Mouse (Mus musculus) gastrocnemius, postnatal 25 days (tissue): ENCODE measurements around the gene Trim38. TPM values are rescaled to one million over a fixed set of nuclear protein-coding genes. Genes with fewer than 3 reads are reported as not detected.
A peak's percentile ranks its signal among the peaks of the same experiment; 100 is the strongest.
"Not testable (repeated sequence)": the region's sequence is repeated elsewhere in the genome, so short reads cannot be mapped to it uniquely, and the experiment has no call there.

ENCODE experiments used
- DNase-seq: peaks from one replicate; pipeline ENCODE4 v3.0.0; 2022
- long read RNA-seq, 2 experiments: library from polyadenylated mRNA; stranded (forward); transcript quantifications; one replicate each; pipeline ENCODE4 v2.0.0; 2021
- total RNA-seq, 2 experiments: library from RNA; stranded (reverse); gene quantifications; 1 replicate in 1 of 2; 2 replicates in 1 of 2; pipeline ENCODE4 v1.2.3; 2021

The Trim38 gene
- not detected for total RNA-seq
- long read RNA-seq, experiment 1 = 0 reads
- long read RNA-seq, experiment 2 = 0 reads

DNA sequence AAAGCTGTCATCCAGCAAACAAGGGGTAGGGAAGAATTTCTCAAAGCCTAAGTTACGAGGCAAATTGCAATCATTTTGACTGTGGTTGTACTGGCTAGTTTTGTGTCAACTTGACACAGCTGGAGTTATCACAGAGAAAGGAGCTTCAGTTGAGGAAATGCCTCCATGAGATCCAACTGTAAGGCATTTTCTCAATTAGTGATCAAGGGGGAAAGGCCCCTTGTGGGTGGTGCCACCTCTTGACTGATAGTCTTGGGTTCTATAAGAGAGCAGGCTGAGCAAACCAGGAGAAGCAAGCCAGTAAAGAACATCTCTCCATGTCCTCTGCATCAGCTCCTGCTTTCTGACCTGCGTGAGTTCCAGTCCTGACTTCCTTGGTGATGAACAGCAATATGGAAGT, at the start of gene Trim38:
TSS of gene Trim38 (plus strand) at position 301 of the 400 bp plus-strand sequence.
- DNase-seq = not testable (repeated sequence)

GRCm38 (mm10) chr13:23724239-23724638, 45.5 kb upstream of the Trim38 start:
- DNase-seq = no peak

DNA sequence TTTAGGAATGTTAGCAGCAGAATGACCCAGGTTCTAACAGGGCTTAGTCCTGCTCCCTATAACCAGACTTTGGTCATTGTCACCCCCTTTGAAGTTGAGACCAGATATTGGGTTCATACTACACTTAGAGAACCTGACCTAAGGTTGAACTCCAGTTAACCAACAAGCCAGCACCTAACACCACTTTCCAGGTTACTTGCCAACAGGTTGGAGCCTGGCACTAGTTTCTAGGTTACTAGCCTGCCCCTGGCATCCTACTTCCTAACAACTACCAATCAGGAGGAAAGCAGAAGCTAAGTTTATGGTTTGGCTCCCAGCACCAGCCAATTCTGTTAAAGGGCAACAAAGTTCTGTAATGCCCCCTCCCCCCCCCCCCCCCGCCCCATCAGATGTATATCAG, 44.5 kb upstream of the Trim38 start:
- no peak for DNase-seq

DNA sequence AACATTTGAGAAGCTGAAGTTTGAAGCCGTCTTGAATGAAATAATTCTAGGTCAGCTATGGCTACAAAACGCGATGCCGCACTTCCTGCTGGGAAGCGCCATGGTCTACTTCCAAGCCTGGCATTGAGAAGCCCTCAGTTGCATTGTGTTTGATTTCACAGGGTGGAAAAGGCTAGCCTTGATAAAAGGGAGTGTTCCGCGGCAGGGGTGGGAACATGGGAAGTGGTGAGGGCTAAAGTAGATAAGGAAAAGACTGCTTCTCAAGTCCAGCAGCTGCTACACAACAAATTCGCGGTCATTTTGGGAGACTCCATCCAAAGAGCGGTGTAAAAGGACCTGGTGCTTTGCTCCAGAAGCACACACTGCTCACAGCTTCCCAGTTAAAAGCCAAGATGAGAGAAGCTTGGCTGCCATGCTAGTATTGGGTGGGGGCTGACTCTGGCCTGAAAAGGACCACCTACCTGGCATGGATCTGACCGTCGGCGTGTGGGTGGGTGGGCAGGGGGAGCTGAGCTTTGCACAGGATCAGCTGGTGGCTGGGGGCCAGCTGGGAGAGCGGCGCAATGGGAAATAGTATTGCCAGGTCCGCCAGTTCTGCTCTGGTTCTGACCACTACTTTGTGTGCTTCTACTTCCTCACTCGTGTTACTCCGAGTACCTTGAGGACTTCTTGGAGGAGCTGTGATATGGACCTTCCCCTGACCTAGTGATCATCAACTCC, 41.1 kb upstream of the Trim38 start:
- no peak for DNase-seq

GRCm38 (mm10) chr13:23729192-23729525, 40.6 kb upstream of the Trim38 start:
- no peak for DNase-seq

GRCm38 (mm10) chr13:23729706-23730105, 40.0 kb upstream of the Trim38 start:
- no peak for DNase-seq

DNA sequence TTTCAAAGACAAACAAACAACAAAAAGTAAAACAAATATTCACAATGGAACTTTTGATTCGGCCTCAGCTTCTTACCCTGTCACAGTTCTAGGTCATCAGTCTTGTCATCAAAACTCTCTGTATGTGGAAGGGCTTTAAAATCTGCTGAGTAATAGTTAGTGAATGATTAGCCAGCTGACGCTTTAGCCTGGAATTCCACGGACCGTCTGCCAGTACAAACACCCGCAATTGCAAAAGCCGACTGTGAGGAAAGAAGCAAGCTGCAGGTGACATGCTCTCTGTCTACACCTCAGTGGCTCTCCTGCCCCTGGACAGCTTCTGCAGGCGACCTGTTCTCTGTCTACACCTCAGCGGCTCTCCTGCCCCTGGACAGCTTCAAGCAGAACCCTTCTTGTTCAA, 39.2 kb upstream of the Trim38 start:
- DNase-seq = no peak

GRCm38 (mm10) chr13:23732156-23732804, 37.4 kb upstream of the Trim38 start:
- DNase-seq = no peak

GRCm38 (mm10) chr13:23737091-23737490, 32.6 kb upstream of the Trim38 start:
- no peak for DNase-seq

- no peak for DNase-seq
These were observed 31.7 kb upstream of the Trim38 start for GRCm38 (mm10) chr13:23738041-23738440.

- peak; percentile 89 for DNase-seq
These were observed 31.0 kb upstream of the Trim38 start, which contains the start of gene Hist1h1c for GRCm38 (mm10) chr13:23738677-23739068. Gene Hist1h1c (plus strand): TSS chr13:23738808.

DNA sequence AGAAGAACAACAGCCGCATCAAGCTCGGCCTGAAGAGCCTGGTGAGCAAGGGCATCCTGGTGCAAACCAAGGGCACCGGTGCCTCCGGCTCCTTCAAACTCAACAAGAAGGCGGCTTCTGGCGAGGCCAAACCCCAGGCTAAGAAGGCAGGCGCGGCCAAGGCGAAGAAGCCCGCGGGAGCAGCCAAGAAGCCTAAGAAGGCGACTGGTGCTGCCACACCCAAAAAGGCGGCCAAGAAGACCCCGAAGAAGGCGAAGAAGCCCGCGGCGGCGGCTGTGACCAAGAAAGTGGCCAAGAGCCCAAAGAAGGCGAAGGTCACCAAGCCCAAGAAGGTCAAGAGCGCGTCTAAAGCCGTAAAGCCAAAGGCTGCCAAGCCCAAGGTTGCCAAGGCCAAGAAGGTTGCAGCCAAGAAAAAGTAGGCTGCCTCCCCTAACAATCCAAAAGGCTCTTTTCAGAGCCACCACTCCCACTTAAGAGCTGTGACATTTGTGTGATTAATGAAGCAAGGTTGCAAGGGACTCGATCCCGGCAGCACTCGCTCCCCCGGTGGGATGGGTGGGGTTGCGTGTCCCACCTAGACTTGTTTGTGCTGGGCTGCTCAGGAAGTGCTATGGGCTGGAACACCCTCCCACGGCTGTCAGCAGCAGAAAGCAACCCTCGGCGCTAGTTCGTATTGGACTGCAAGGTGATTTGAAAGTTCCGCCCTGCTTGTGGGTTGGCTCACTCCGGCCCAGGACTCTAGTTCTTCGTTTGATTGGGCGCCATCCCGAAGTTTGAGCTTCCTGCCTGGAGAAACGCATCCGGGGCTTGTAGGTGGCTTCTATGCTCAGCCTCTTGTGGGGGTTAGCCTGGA, 30.4 kb upstream of the Trim38 start:
- peak; percentile 94 for DNase-seq

DNA sequence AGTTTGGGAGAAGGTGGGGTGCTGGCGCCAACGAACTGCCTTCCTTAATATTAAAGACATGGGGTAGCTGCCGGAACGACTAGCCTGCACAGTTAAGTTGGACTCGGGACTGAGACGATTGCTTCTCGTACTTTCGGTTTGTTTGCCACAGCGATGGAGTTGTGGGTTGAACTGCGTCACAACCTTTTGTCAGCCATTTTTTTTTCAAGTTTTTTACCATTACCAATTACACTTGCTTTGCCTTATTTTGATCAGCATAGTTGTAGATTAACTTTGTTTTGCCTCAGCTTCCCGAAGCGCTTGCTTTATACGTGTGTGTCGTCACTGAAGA, 29.8 kb upstream of the Trim38 start:
- no peak for DNase-seq

GRCm38 (mm10) chr13:23740256-23740840, 29.4 kb upstream of the Trim38 start:
- DNase-seq = no peak

DNA sequence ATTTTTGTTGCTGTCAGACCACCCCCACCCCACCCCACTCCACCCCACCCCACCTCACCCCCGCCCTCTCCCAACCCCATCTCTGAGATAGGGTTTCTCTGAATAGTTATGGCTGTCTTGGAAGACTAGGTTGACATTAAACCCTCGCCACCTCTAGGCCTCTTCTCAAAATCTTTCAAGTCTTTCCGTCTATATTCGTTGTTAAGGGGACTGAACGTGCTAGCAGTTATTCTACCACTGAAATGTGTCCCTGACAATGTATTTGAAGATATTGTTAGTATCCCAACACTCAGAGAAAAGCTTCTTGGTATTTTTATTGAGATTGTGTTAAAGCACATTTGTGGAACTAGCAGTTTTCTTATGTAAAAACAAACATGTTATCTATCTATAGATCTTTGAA, 28.8 kb upstream of the Trim38 start:
- DNase-seq = no peak

DNA sequence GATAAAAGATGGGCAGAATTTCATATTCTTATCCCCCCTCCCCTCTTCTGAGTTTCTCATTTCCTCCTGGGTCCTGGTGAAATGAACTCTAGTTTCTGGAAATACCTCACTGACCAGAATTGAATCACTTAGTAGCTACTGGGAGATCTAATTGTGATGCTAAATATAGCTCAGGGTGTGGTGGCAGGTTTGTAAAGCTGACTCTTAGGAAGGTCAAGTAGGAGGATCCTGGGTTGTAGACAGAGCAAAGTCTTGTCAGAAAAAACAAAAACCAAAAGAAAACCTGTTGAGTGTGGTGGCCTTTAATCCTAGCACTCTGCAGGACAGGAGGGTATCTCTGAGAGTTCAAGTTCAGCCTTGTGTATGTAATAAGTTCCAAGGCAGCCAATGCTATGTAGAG, 27.7 kb upstream of the Trim38 start:
- no peak for DNase-seq

DNA sequence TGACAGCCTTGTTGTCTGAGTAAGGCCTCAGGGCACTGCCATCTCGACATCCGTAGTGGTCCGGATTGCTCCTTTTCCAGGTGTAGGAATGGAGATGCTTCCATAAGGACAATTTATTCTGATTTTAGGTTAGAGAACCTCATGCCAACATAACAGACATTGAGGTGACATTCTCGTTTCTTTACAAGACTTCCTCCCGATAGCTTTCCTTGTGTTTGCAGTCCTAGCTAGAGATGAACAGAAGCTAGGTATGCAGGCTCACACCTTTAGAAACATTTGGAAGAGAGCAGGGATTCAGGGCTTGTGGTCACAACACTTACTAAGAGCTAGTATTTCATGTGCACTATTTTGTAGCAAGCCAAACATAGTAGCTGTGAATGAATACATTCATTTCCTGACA, 26.5 kb upstream of the Trim38 start:
- no peak for DNase-seq

GRCm38 (mm10) chr13:23743963-23744362, 25.8 kb upstream of the Trim38 start:
- no peak for DNase-seq

DNA sequence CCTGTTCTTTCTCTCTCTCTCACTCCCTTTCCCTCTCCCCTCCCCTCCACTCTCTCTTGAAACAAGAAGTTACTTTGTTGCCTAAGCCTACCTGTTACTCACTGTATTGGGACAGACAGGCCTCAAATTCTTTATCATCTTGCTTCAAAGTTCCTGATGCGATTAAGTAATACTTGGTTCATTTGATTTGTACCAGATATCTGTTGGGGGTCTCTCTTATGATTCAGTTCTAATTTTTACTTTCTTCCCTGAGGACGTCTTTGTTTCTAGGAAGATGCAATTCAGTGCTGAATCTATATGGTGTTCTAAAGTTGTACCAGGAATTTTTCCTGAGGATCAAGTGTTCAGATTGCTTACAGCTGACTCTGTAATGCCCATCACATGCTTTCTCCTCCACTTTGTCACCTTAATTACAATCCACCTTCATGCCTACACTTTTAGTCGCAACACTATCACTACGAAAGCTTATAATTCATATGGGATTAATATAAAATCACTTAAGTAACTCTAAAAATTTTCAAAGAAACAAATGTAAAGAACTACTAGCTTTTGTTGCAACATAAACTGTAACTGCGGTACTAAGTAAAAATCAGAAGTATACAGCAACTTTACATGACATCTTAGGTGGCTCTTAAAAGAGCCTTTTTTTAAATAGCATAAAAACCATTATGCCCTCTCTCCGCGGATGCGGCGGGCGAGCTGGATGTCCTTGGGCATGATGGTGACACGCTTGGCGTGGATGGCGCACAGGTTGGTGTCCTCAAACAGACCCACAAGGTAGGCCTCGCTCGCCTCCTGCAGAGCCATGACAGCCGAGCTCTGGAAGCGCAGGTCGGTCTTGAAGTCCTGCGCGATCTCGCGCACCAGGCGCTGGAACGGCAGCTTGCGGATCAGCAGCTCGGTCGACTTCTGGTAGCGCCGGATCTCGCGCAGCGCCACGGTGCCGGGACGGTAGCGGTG, 25.0 kb upstream of the Trim38 start:
- no peak for DNase-seq

- DNase-seq = peak; percentile 64
These were observed 24.1 kb upstream of the Trim38 start, which contains the start of gene Hist1h3c for GRCm38 (mm10) chr13:23745381-23746161. Gene Hist1h3c (minus strand): TSS chr13:23745602.
